Mouse (Mus musculus): ENCODE measurements at regions not wholly inside any gene's neighbourhood (a gene's known extent, or its start where the extent isn't known, plus 50 kb on each side); places are given as distances from the start of the nearest gene placed in this dataset.

GRCm38 (mm10) chr13:52145926-52146325 is 299.4 kb downstream of the Gadd45g start:
- H3K36me3 ChIP-seq (ENCODE audit: control insufficient read depth, insufficient read depth) = no peaks in the 10 kb centered on the region
- H3ac ChIP-seq (ENCODE audit: control insufficient read depth, insufficient read length, low read depth) = no peak overlapping the region
- no peaks in the 10 kb centered on the region for H3K27me3 ChIP-seq (ENCODE audit: control insufficient read depth, insufficient read depth, insufficient read length)
- no peak overlapping the region for H3K4me3 ChIP-seq (ENCODE audit: insufficient read depth, poor library complexity, severe bottlenecking)
- H3K79me2 ChIP-seq (ENCODE audit: control insufficient read depth, insufficient read depth) = no peaks in the 10 kb centered on the region
- TF ChIP-seq CEBPB (IDR thresholded peaks at IDR 0.05; ENCODE audit: low read depth) (no peak), MYOG (IDR thresholded peaks at IDR 0.05; ENCODE audit: control insufficient read depth, extremely low read depth, insufficient read length) (no peak), MAX (IDR thresholded peaks at IDR 0.05) (no peak), FOSL1 (IDR thresholded peaks at IDR 0.05; ENCODE audit: insufficient read depth, low read length, poor library complexity, severe bottlenecking) (no peak), USF1 (IDR thresholded peaks at IDR 0.05; ENCODE audit: low read depth) (no peak)
- no peaks in the 10 kb centered on the region for H3K79me3 ChIP-seq (ENCODE audit: low read depth)

DNA sequence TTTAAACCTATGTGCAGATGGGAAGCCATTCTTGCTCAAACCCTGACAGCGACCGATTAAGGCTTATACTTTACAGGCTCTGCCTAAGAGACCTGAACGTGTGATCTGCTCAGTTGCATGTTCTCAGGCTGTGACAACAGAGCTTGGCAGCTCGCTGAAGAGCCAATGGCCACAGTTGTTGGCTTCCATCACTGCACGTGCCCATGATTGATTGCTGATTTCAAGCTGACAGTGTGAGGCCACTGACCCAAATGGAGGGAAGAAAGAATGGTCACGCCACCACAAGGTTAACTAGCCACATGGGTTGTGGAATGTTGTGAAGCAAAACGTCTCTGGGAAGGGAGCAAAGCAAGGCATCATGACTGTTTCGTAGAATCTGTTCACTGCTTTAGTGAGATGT is 303.8 kb downstream of the Gadd45g start:
- TF ChIP-seq MYOD1 (IDR thresholded peaks at IDR 0.05; ENCODE audit: control insufficient read depth, insufficient read length, low read depth) = no peak
- TF ChIP-seq FOSL1 (IDR thresholded peaks at IDR 0.05; ENCODE audit: insufficient read depth, low read length, poor library complexity, severe bottlenecking) = no peak
- TF ChIP-seq USF1 (IDR thresholded peaks at IDR 0.05; ENCODE audit: low read depth) = no peak
- no peak for TF ChIP-seq CTCF (IDR thresholded peaks at IDR 0.05; ENCODE audit: control insufficient read depth, insufficient read depth, insufficient read length)
- TF ChIP-seq CEBPB (IDR thresholded peaks at IDR 0.05; ENCODE audit: low read depth) = no peak
- no peak for TF ChIP-seq MAX (IDR thresholded peaks at IDR 0.05)
- TF ChIP-seq MYOG (IDR thresholded peaks at IDR 0.05; ENCODE audit: control insufficient read depth, extremely low read depth, insufficient read length) = no peak

DNA sequence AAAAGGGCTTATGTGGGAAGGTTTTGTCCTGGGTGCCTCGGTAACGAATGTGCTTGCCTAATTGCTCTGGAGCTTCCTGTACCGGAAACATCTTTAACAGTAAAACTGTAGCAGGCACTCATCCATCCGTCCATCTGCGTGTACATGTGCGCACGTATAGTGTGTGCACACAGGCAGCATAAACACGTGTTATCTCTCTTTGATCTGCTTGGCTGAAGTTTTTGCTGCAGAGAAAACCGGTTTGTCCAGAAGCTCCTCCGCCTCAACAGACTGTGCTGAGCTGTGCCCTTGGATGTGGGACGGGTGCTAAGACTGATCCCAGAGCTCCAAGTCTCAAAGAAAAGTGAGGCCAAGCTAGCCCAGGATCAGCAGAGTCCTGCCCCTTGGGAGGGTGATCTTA is 305.3 kb downstream of the Gadd45g start:
- Histone ChIP-seq H3ac (ENCODE audit: control insufficient read depth, insufficient read length, low read depth) (no peak overlapping the region), H3K79me2 (ENCODE audit: control insufficient read depth, insufficient read depth) (no peaks in the 10 kb centered on the region), H3K36me3 (ENCODE audit: control insufficient read depth, insufficient read depth) (no peaks in the 10 kb centered on the region), H3K79me3 (ENCODE audit: low read depth) (no peaks in the 10 kb centered on the region), H3K27me3 (ENCODE audit: control insufficient read depth, insufficient read depth, insufficient read length) (no peaks in the 10 kb centered on the region), H3K4me3 (ENCODE audit: insufficient read depth, poor library complexity, severe bottlenecking) (no peak overlapping the region)
- TF ChIP-seq MYOD1 (IDR thresholded peaks at IDR 0.05; ENCODE audit: control insufficient read depth, insufficient read length, low read depth) (no peak), MYOG (IDR thresholded peaks at IDR 0.05; ENCODE audit: control insufficient read depth, extremely low read depth, insufficient read length) (no peak), FOSL1 (IDR thresholded peaks at IDR 0.05; ENCODE audit: insufficient read depth, low read length, poor library complexity, severe bottlenecking) (no peak), CEBPB (IDR thresholded peaks at IDR 0.05; ENCODE audit: low read depth) (no peak), MAX (IDR thresholded peaks at IDR 0.05) (no peak), CTCF (IDR thresholded peaks at IDR 0.05; ENCODE audit: control insufficient read depth, insufficient read depth, insufficient read length) (no peak), USF1 (IDR thresholded peaks at IDR 0.05; ENCODE audit: low read depth) (no peak)

More for the DNA sequence above, 303.8 kb downstream of the Gadd45g start:
- Histone ChIP-seq H3K27me3 (ENCODE audit: control insufficient read depth, insufficient read depth, insufficient read length) (no peaks in the 10 kb centered on the region), H3K36me3 (ENCODE audit: control insufficient read depth, insufficient read depth) (no peaks in the 10 kb centered on the region), H3K79me3 (ENCODE audit: low read depth) (no peaks in the 10 kb centered on the region), H3K4me3 (ENCODE audit: insufficient read depth, poor library complexity, severe bottlenecking) (no peak overlapping the region), H3ac (ENCODE audit: control insufficient read depth, insufficient read length, low read depth) (no peak overlapping the region), H3K79me2 (ENCODE audit: control insufficient read depth, insufficient read depth) (no peaks in the 10 kb centered on the region)

DNA sequence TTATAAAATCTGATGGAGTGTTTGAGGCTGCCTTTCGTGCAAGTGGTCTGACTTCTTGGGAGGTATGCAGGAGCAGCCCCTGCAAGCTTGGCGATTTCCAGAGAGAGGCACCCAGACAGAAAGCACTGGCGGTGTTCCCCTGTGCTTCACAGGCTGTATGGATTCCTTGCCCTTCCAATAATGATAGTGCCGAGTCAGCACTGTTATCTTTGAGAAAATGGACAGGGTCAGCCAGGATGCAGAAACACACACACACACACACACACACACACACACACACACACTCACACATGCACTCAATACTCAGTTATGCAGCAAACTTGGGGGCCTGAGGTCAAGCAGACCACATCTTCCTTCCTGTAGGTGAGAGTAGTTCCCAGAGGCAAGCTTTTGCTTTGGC is 305.7 kb downstream of the Gadd45g start:
- H3K79me3 ChIP-seq (ENCODE audit: low read depth) = no peaks in the 10 kb centered on the region
- no peak overlapping the region for H3ac ChIP-seq (ENCODE audit: control insufficient read depth, insufficient read length, low read depth)
- no peak for TF ChIP-seq USF1 (IDR thresholded peaks at IDR 0.05; ENCODE audit: low read depth)
- TF ChIP-seq MAX (IDR thresholded peaks at IDR 0.05) = no peak
- no peak for TF ChIP-seq FOSL1 (IDR thresholded peaks at IDR 0.05; ENCODE audit: insufficient read depth, low read length, poor library complexity, severe bottlenecking)
- TF ChIP-seq MYOG (IDR thresholded peaks at IDR 0.05; ENCODE audit: control insufficient read depth, extremely low read depth, insufficient read length) = no peak
- TF ChIP-seq MYOD1 (IDR thresholded peaks at IDR 0.05; ENCODE audit: control insufficient read depth, insufficient read length, low read depth) = no peak
- TF ChIP-seq CTCF (IDR thresholded peaks at IDR 0.05; ENCODE audit: control insufficient read depth, insufficient read depth, insufficient read length) = no peak
- TF ChIP-seq CEBPB (IDR thresholded peaks at IDR 0.05; ENCODE audit: low read depth) = no peak
- H3K4me3 ChIP-seq (ENCODE audit: insufficient read depth, poor library complexity, severe bottlenecking) = no peak overlapping the region
- no peaks in the 10 kb centered on the region for H3K27me3 ChIP-seq (ENCODE audit: control insufficient read depth, insufficient read depth, insufficient read length)
- no peaks in the 10 kb centered on the region for H3K36me3 ChIP-seq (ENCODE audit: control insufficient read depth, insufficient read depth)
- no peaks in the 10 kb centered on the region for H3K79me2 ChIP-seq (ENCODE audit: control insufficient read depth, insufficient read depth)

GRCm38 (mm10) chr13:52153030-52153429 is 306.6 kb downstream of the Gadd45g start:
- H3K27me3 ChIP-seq (ENCODE audit: control insufficient read depth, insufficient read depth, insufficient read length) = no peaks in the 10 kb centered on the region
- H3K79me2 ChIP-seq (ENCODE audit: control insufficient read depth, insufficient read depth) = no peaks in the 10 kb centered on the region
- H3ac ChIP-seq (ENCODE audit: control insufficient read depth, insufficient read length, low read depth) = no peak overlapping the region
- no peak overlapping the region for H3K4me3 ChIP-seq (ENCODE audit: insufficient read depth, poor library complexity, severe bottlenecking)
- TF ChIP-seq MYOG (IDR thresholded peaks at IDR 0.05; ENCODE audit: control insufficient read depth, extremely low read depth, insufficient read length) = no peak
- TF ChIP-seq USF1 (IDR thresholded peaks at IDR 0.05; ENCODE audit: low read depth) = no peak
- no peak for TF ChIP-seq CTCF (IDR thresholded peaks at IDR 0.05; ENCODE audit: control insufficient read depth, insufficient read depth, insufficient read length)
- TF ChIP-seq FOSL1 (IDR thresholded peaks at IDR 0.05; ENCODE audit: insufficient read depth, low read length, poor library complexity, severe bottlenecking) = no peak
- no peaks in the 10 kb centered on the region for H3K36me3 ChIP-seq (ENCODE audit: control insufficient read depth, insufficient read depth)
- no peaks in the 10 kb centered on the region for H3K79me3 ChIP-seq (ENCODE audit: low read depth)

GRCm38 (mm10) chr13:52153576-52153975 is 307.1 kb downstream of the Gadd45g start:
- Histone ChIP-seq H3K27me3 (ENCODE audit: control insufficient read depth, insufficient read depth, insufficient read length) (no peaks in the 10 kb centered on the region), H3K36me3 (ENCODE audit: control insufficient read depth, insufficient read depth) (no peaks in the 10 kb centered on the region), H3ac (ENCODE audit: control insufficient read depth, insufficient read length, low read depth) (no peak overlapping the region), H3K79me3 (ENCODE audit: low read depth) (no peaks in the 10 kb centered on the region), H3K4me3 (ENCODE audit: insufficient read depth, poor library complexity, severe bottlenecking) (no peak overlapping the region), H3K79me2 (ENCODE audit: control insufficient read depth, insufficient read depth) (no peaks in the 10 kb centered on the region)
- no peak for TF ChIP-seq MYOG (IDR thresholded peaks at IDR 0.05; ENCODE audit: control insufficient read depth, extremely low read depth, insufficient read length)
- TF ChIP-seq MYOD1 (IDR thresholded peaks at IDR 0.05; ENCODE audit: control insufficient read depth, insufficient read length, low read depth) = no peak
- no peak for TF ChIP-seq CEBPB (IDR thresholded peaks at IDR 0.05; ENCODE audit: low read depth)
- TF ChIP-seq FOSL1 (IDR thresholded peaks at IDR 0.05; ENCODE audit: insufficient read depth, low read length, poor library complexity, severe bottlenecking) = no peak
- TF ChIP-seq USF1 (IDR thresholded peaks at IDR 0.05; ENCODE audit: low read depth) = no peak
- no peak for TF ChIP-seq MAX (IDR thresholded peaks at IDR 0.05)
- no peak for TF ChIP-seq CTCF (IDR thresholded peaks at IDR 0.05; ENCODE audit: control insufficient read depth, insufficient read depth, insufficient read length)

Data from C2C12 (cell line).